Mouse (Mus musculus) colon, adult 2 months (tissue): ENCODE measurements around the gene Zfp142. TPM values are rescaled to one million over a fixed set of nuclear protein-coding genes. Genes with fewer than 3 reads are reported as not detected.

Source experiments
- polyA plus RNA-seq: library from polyadenylated mRNA; depleted of rRNA; stranded (reverse); fragments of >200 nt; gene quantifications from 2 replicates; pipeline ENCODE4 v1.2.3, GENCODE M21; 2012; rRNA removed

Gene Zfp142
- polyA plus RNA-seq, result 10.1 and 10.3 TPM in 2 replicates

GRCm38 (mm10) chr1:74587773-74588445, at the start of gene Zfp142, which contains the start of gene Bcs1l:
Zfp142 (minus strand) TSS chr1:74588246.
Bcs1l (plus strand) TSS chr1:74588289.

GRCm38 (mm10) chr1:74601267-74601962, 13.4 kb upstream of the Zfp142 start, which contains the start of the genes Rnf25 and Stk36:
Rnf25 (minus strand) TSS chr1:74601397.
Stk36 (plus strand) TSS chr1:74601445.

GRCm38 (mm10) chr1:74544184-74544583, 43.9 kb downstream of the Zfp142 start, which contains the start of gene Usp37:
Usp37 (minus strand) TSS chr1:74544284.

GRCm38 (mm10) chr1:74542451-74542961, 45.5 kb downstream of the Zfp142 start, which contains the start of gene Plcd4:
Plcd4 (plus strand) TSS chr1:74542888.

Other genes with a start within 250 kb of the Zfp142 start
- 0.74 and 0.82 TPM in 2 replicates for gene Catip, start 226.1 kb downstream of the Zfp142 start, polyA plus RNA-seq
- 24.8 and 26.6 TPM in 2 replicates for gene Slc11a1, start 213.1 kb downstream of the Zfp142 start, polyA plus RNA-seq
- 118 and 150 TPM in 2 replicates for gene Ctdsp1, start 196.7 kb downstream of the Zfp142 start, polyA plus RNA-seq
- gene Vil1, start 178.9 kb downstream of the Zfp142 start, polyA plus RNA-seq, result 160 and 174 TPM in 2 replicates
- gene Cnot9, start 82.2 kb downstream of the Zfp142 start, polyA plus RNA-seq, result 15.5 and 16.0 TPM in 2 replicates
- 0.39 and 0.48 TPM in 2 replicates for gene Plcd4, start 45.4 kb downstream of the Zfp142 start, polyA plus RNA-seq
- gene Usp37, start 44.0 kb downstream of the Zfp142 start, polyA plus RNA-seq, result 2.5 and 3.0 TPM in 2 replicates
- gene Bcs1l, start within 50 bp of the Zfp142 start, polyA plus RNA-seq, result 11.6 and 12.0 TPM in 2 replicates
- gene Rnf25, start 13.2 kb upstream of the Zfp142 start, polyA plus RNA-seq, result 31.5 and 35.7 TPM in 2 replicates
- gene Stk36, start 13.2 kb upstream of the Zfp142 start, polyA plus RNA-seq, result 1.9 and 4.1 TPM in 2 replicates
- gene Ttll4, start 73.5 kb upstream of the Zfp142 start, polyA plus RNA-seq, result 9.9 and 11.5 TPM in 2 replicates
- 18.0 and 21.2 TPM in 2 replicates for gene Cyp27a1, start 125.3 kb upstream of the Zfp142 start, polyA plus RNA-seq
- 0.24 and 0.26 TPM in 2 replicates for gene Prkag3, start 161.0 kb upstream of the Zfp142 start, polyA plus RNA-seq
- gene Wnt6, start 183.6 kb upstream of the Zfp142 start, polyA plus RNA-seq, result 4.8 and 5.1 TPM in 2 replicates
- gene Wnt10a, start 203.3 kb upstream of the Zfp142 start, polyA plus RNA-seq, result 0.10 and 0.15 TPM in 2 replicates